Mouse (Mus musculus) hindbrain, embryonic 16.5 days (tissue): Measurements from ENCODE around the gene Camk2g. TPM values are rescaled to one million over a fixed set of nuclear protein-coding genes. Genes with fewer than 3 reads are reported as not detected.

ENCODE experiments used
- ATAC-seq: fragments of 200-750 bp; cut with Nextera tagmentation; 2 replicates; pipeline ENCODE4 v1.8.0; 2017; ENCODE audit warnings: moderate TSS enrichment, moderate library complexity
- H3K27ac ChIP-seq: fragments of 300-500 bp; sonication (generic); 2 replicates; pipeline ENCODE4 v1.5.1; 2014; ENCODE audit warnings: low read depth, mild to moderate bottlenecking, control low read depth, low read length, moderate library complexity
- H3K27me3 ChIP-seq: fragments of 300-500 bp; sonication (generic); replicated peaks from 2 replicates; pipeline ENCODE4 v1.6.1; 2014; ENCODE audit warnings: low read length; ENCODE audit not compliant: control insufficient read depth, insufficient read depth
- H3K36me3 ChIP-seq: fragments of 300-500 bp; sonication (generic); 2 replicates; pipeline ENCODE4 v1.6.1; 2014; ENCODE audit warnings: mild to moderate bottlenecking, low read length, moderate library complexity, mixed read lengths; ENCODE audit not compliant: control insufficient read depth, insufficient read depth
- H3K4me1 ChIP-seq: fragments of 300-500 bp; sonication (generic); 2 replicates; pipeline ENCODE4 v1.6.1; 2014; ENCODE audit warnings: low read depth, low read length; ENCODE audit not compliant: control insufficient read depth, insufficient read depth
- H3K4me2 ChIP-seq: fragments of 300-500 bp; sonication (generic); 2 replicates; pipeline ENCODE4 v1.6.1; 2014; ENCODE audit warnings: mild to moderate bottlenecking, low read length, control low read depth, moderate library complexity
- H3K4me3 ChIP-seq: fragments of 300-500 bp; sonication (generic); 2 replicates; pipeline ENCODE4 v1.5.1; 2014; ENCODE audit warnings: mild to moderate bottlenecking, low read length, control low read depth, moderate library complexity
- H3K9ac ChIP-seq: fragments of 300-500 bp; sonication (generic); 2 replicates; pipeline ENCODE4 v1.6.1; 2014; ENCODE audit warnings: low read depth, mild to moderate bottlenecking, control low read depth, low read length, moderate library complexity
- H3K9me3 ChIP-seq: fragments of 300-500 bp; sonication (generic); 2 replicates; pipeline ENCODE4 v1.6.1; 2014; ENCODE audit warnings: mild to moderate bottlenecking, low read length, moderate library complexity; ENCODE audit not compliant: control insufficient read depth
- WGBS: fragments of 180-500 bp; shearing (Covaris S2); extraction: QIAGEN DNeasy Blood & Tissue Kit; methylation state at CpG from one replicate; pipeline ENCODE4 v1.1.7; 2014; 5-methylcytosine and 5-hydroxymethylcytosine counted together
- polyA plus RNA-seq: library from polyadenylated mRNA; unstranded; fragments of >200 nt; fragmentation: Nextera tagmentation; extraction: Ambion mirVana; gene quantifications from 2 replicates; pipeline ENCODE4 v1.2.1, GENCODE M21; 2015

Gene Camk2g
- polyA plus RNA-seq = 214 and 241 TPM in 2 replicates

- 2% methylated on average over 58 of the region's 76 CpGs for WGBS
- Histone ChIP-seq H3K9me3 (no peaks in the 10 kb centered on the region), H3K9ac (peak within 1 kb of the TSS; percentile 86), H3K27ac (peak within 1 kb of the TSS; percentile 83), H3K4me1 (peaks cover 22% of the 10 kb centered on the region), H3K27me3 (no peaks in the 10 kb centered on the region), H3K4me3 (peak within 1 kb of the TSS; percentile 80), H3K36me3 (0 out of 2 replicates have a peak, but pooled peaks cover 6% of the 10 kb centered on the region), H3K4me2 (peak within 1 kb of the TSS; percentile 79)
- peak; percentile 90 for ATAC-seq
Measured at GRCm38 (mm10) chr14:20793758-20794531, at the start of gene Camk2g. Gene Camk2g (minus strand): TSS chr14:20794088.

- H3K27ac ChIP-seq = no peak overlapping the region
- no peaks in the 10 kb centered on the region for H3K4me1 ChIP-seq
- H3K9ac ChIP-seq = no peak overlapping the region
- ATAC-seq = no peak
- H3K4me2 ChIP-seq = no peak overlapping the region
- H3K27me3 ChIP-seq = no peaks in the 10 kb centered on the region
- no peaks in the 10 kb centered on the region for H3K36me3 ChIP-seq
- 80% methylated on average over 3 of the region's 3 CpGs for whole genome bisulfite sequencing
- no peak overlapping the region for H3K4me3 ChIP-seq
- no peaks in the 10 kb centered on the region for H3K9me3 ChIP-seq
Measured at GRCm38 (mm10) chr14:20842629-20843028, 48.7 kb upstream of the Camk2g start.

- H3K4me1 ChIP-seq = peaks cover 3% of the 10 kb centered on the region; the same call in 1 of the 2 replicates
- H3K27me3 ChIP-seq = no peaks in the 10 kb centered on the region
- H3K9me3 ChIP-seq = no peaks in the 10 kb centered on the region
- WGBS = 88% methylated on average over 2 of the region's 2 CpGs
- no peak overlapping the region for H3K27ac ChIP-seq
- H3K4me3 ChIP-seq = no peak overlapping the region
- H3K9ac ChIP-seq = no peak overlapping the region
- ATAC-seq = no peak
- H3K36me3 ChIP-seq = no peaks in the 10 kb centered on the region
- no peak overlapping the region for H3K4me2 ChIP-seq
Measured at GRCm38 (mm10) chr14:20841526-20841925, 47.6 kb upstream of the Camk2g start.

- Histone ChIP-seq H3K36me3 (no peaks in the 10 kb centered on the region), H3K9me3 (no peaks in the 10 kb centered on the region), H3K4me3 (no peak overlapping the region), H3K4me1 (peaks cover 3% of the 10 kb centered on the region; the same call in 1 of the 2 replicates), H3K27me3 (no peaks in the 10 kb centered on the region), H3K27ac (no peak overlapping the region), H3K9ac (no peak overlapping the region), H3K4me2 (no peak overlapping the region)
- WGBS = 74% methylated on average over 7 of the region's 7 CpGs
- ATAC-seq = no peak
Measured at GRCm38 (mm10) chr14:20837681-20838080, 43.8 kb upstream of the Camk2g start.

GRCm38 (mm10) chr14:20836905-20837376 lies 43.1 kb upstream of the Camk2g start:
- no peaks in the 10 kb centered on the region for H3K36me3 ChIP-seq
- WGBS = 7% methylated on average over 10 of the region's 10 CpGs
- peak overlapping the region; percentile 82 for H3K4me2 ChIP-seq
- no peaks in the 10 kb centered on the region for H3K27me3 ChIP-seq
- peak; percentile 50 for ATAC-seq
- peaks cover 3% of the 10 kb centered on the region; the same call in 1 of the 2 replicates for H3K4me1 ChIP-seq
- H3K9me3 ChIP-seq = no peaks in the 10 kb centered on the region
- H3K9ac ChIP-seq = peak overlapping the region; percentile 55
- no peak overlapping the region for H3K27ac ChIP-seq
- H3K4me3 ChIP-seq = peak overlapping the region; percentile 45

GRCm38 (mm10) chr14:20836171-20836904 lies 42.5 kb upstream of the Camk2g start, which contains the start of gene Plau:
Gene Plau (plus strand): TSS chr14:20836660.
- Histone ChIP-seq H3K9me3 (no peaks in the 10 kb centered on the region), H3K4me2 (peak within 1 kb of the TSS; percentile 82), H3K27me3 (no peaks in the 10 kb centered on the region), H3K4me3 (peak within 1 kb of the TSS; percentile 45), H3K27ac (no peak within 1 kb of the TSS), H3K9ac (peak within 1 kb of the TSS; percentile 55), H3K4me1 (peaks cover 3% of the 10 kb centered on the region; the same call in 1 of the 2 replicates), H3K36me3 (no peaks in the 10 kb centered on the region)
- peak; percentile 91 for ATAC-seq
- WGBS = under 1% methylated on average over 30 of the region's 33 CpGs

GRCm38 (mm10) chr14:20834136-20834535 lies 40.2 kb upstream of the Camk2g start:
- no peaks in the 10 kb centered on the region for H3K9me3 ChIP-seq
- WGBS = 76% methylated on average over 7 of the region's 7 CpGs
- H3K9ac ChIP-seq = no peak overlapping the region
- H3K4me1 ChIP-seq = peaks cover 3% of the 10 kb centered on the region; the same call in 1 of the 2 replicates
- H3K27ac ChIP-seq = no peak overlapping the region
- ATAC-seq = no peak
- H3K4me2 ChIP-seq = no peak overlapping the region
- H3K4me3 ChIP-seq = no peak overlapping the region
- no peaks in the 10 kb centered on the region for H3K27me3 ChIP-seq
- no peaks in the 10 kb centered on the region for H3K36me3 ChIP-seq

- WGBS = 92% methylated on average over 4 of the region's 4 CpGs
- H3K9me3 ChIP-seq = no peaks in the 10 kb centered on the region
- ATAC-seq = no peak
Measured at GRCm38 (mm10) chr14:20833525-20833924, 39.6 kb upstream of the Camk2g start.

GRCm38 (mm10) chr14:20831915-20832314 lies 38.0 kb upstream of the Camk2g start:
- Histone ChIP-seq H3K4me1 (peaks cover under 1% of the 10 kb centered on the region; the same call in 1 of the 2 replicates), H3K27me3 (no peaks in the 10 kb centered on the region), H3K4me2 (no peak overlapping the region), H3K4me3 (no peak overlapping the region), H3K9ac (no peak overlapping the region), H3K36me3 (no peaks in the 10 kb centered on the region), H3K9me3 (no peaks in the 10 kb centered on the region), H3K27ac (no peak overlapping the region)
- whole genome bisulfite sequencing = 90% methylated on average over 1 of the region's 1 CpGs
- ATAC-seq = no peak

More at GRCm38 (mm10) chr14:20833525-20833924, 39.6 kb upstream of the Camk2g start:
- Histone ChIP-seq H3K27ac (no peak overlapping the region), H3K36me3 (no peaks in the 10 kb centered on the region), H3K4me3 (no peak overlapping the region), H3K27me3 (no peaks in the 10 kb centered on the region), H3K4me2 (no peak overlapping the region), H3K4me1 (peaks cover 3% of the 10 kb centered on the region; the same call in 1 of the 2 replicates), H3K9ac (no peak overlapping the region)
